Mouse (Mus musculus) E14TG2a.4 (cell line): ENCODE measurements around the gene Cdc34b.

Source experiments
- CTCF ChIP-seq: conservative IDR thresholded peaks from 2 replicates; pipeline ENCODE4 v1.5.1; 2014; ENCODE audit warnings: low read length
- NANOG ChIP-seq: IDR thresholded peaks from 2 replicates; pipeline ENCODE4 v1.6.1; 2014; ENCODE audit warnings: borderline replicate concordance, low read length, mixed read lengths

DNA sequence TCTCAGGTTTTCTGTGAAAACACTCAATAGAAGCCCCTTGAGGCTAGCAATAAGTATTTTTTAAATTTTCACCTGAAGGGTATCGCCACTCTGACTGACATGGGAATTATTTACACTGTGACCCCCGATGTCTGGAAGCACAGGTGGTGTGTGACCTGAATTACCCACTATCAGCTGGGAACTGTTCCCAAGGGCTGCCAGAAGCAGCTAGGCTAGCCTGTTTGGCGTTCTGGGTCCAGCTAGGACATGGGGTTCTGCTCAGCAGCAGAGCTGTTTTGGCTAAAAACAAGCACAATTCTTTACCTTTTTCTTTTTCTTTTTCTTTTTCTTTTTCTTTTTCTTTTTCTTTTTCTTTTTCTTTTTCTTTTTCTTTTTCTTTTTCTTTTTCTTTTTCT is 39.4 kb upstream of the Cdc34b start:
- TF ChIP-seq CTCF = no peak
- TF ChIP-seq NANOG = no peak
